Mouse (Mus musculus): ENCODE measurements around the gene Hist2h2bb.

Gene Hist2h2bb

DNA sequence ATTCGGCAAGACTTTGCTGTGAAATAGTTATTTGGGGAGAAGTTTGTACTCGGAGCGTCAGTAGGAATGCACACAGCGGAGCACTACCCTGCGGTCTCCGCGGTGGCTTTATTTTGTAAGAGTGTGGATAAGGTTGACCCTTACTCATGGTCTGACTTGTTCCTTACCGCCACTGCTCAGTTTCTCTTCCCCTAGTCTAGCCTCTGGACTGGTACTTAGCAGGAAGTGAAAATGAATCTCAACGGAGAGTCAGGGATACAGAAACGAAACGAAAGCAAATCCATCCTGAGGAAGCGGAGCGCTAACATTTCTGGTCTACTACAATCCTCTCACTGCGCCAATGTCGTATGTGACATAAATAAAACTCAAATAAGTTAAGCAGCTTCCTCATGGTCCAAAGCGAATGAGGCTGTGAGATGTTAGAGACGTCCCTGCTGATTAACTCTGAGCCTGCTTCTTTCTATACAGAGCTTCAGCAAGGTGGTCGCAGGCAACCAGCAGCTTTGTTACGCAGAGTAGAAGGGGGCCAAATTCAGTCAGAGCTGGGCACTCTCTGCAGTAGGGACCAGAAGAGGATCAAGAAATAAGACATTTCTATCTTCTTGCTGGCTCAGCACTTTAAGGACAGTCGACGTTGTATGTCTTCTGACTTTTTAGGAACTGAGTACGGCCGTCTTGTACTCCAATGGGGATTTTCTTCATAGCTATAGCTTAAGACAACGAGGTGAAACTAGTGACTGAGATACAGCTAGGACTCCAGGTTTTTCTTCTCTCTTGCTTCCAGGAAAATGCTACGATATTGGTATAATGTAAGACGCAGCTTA is 31.4 kb downstream of the Hist2h2bb start:
- DNase-seq (ENCODE audit: low spot score in 2 of 2): peak; percentile 38 to 52

DNA sequence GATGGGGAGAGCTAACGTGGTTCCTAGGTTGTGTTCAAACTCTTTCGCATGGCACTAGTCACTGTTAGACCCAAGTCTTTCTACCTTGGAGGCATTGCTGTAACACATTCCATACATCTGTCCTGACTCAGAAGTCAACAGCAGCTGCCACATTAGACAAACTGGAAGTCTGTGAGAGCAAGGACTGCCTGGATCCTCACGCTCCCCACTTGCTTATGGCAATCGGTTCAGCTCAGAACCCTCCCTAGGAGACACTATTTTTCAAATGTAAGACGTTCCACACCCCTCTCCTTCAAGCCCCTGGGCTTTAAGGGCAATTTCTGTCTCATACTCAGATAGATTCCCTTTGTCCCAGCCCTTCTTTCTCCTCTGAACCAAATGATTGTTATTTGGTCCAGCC is 32.5 kb downstream of the Hist2h2bb start:
- no peak for DNase-seq (ENCODE audit: low spot score in 2 of 2)

DNA sequence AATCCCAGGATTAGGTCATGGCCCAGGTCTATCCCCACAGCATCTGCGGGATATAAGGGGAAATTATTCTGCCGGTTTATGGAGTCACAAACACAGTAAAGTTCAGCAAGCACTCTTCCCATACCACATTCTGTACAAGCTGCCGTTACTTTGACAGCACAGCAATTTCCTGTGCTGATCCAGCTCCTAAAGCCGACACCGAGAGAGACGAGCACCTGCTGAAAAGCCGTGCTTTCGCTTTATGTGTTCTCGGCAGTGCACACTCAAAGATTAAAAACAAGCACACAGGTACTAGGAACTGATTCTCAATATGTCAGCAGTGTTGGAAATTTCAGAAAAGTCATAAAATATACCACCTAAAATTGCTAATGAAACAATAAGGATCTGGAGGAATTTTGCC is 37.0 kb downstream of the Hist2h2bb start:
- DNase-seq (ENCODE audit: low spot score in 2 of 2): no peak

DNA sequence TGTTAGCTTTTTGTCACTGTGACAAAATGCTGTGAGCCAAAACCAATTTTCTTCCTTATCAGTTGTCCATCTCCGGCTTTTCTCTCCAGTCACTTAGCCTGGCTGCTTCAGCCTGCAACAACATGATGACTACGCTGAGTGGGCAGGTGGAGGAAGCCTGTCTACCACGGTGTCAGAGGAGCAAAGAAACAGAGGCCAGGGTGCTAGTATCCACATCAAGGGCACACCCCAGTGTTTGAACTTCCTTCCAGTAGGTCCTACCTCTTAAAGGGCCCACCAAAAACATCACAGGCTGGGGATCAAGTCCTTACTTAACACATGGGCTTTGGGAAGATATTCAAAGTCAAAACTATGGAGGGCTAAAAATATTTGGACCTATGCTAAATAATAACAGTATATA is 39.9 kb downstream of the Hist2h2bb start:
- DNase-seq (ENCODE audit: low spot score in 2 of 2): no peak

DNA sequence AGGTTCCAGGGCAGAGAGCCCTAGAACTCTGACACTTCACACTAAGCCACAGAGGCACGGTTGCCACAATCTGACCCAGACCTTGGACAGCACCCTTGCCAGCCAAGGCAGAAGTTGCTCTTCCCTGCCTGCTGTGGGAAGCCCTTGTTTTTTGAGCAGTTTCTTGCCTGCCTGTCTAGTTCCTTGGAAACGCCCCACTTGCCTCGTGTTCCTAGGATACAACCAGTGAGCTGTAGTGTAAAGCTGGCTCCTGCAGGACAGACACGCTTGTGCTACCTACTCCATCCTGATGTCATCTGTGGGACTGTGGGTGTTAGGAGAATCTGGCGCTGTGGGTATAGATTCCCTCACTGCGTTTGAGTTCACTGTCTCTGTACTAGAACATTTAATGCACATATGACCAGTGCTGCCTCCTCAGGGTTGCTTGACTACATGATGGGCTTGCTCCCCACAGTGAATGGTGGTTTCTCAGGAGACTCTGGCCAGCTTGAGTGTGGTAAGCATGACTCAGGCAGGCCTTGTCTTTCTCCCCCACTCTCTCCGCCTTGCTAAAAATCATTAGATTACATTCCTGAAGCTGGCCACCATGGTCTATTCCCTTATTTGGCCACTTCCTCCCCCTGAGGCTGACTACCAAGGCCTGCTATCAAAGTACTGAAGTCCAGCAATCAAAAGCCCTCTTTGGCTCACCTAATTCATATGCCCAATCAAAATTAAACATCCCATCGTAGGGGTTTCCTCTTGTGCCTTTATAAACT is 43.0 kb downstream of the Hist2h2bb start:
- DNase-seq (ENCODE audit: low spot score in 2 of 2): no peak
